Mouse (Mus musculus) midbrain, embryonic 12.5 days (tissue): ENCODE results near the gene Gm15127. TPM values are rescaled to one million over a fixed set of nuclear protein-coding genes. Genes with fewer than 3 reads are reported as not detected.
"Not testable (repeated sequence)": the region's sequence is repeated elsewhere in the genome, so short reads cannot be mapped to it uniquely, and the experiment has no call there.

Experiments used
- ATAC-seq: fragments of 200-750 bp; cut with Nextera tagmentation; 2 replicates; pipeline ENCODE4 v1.8.0; 2017; ENCODE audit warnings: low read depth, moderate TSS enrichment, moderate library complexity; ENCODE audit not compliant: low FRiP score
- H3K27ac ChIP-seq: fragments of 300-500 bp; sonication (generic); replicated peaks from 2 replicates; pipeline ENCODE4 v1.5.1; 2016; ENCODE audit warnings: mild to moderate bottlenecking
- H3K27me3 ChIP-seq: fragments of 300-500 bp; sonication (generic); 2 replicates; pipeline ENCODE4 v1.6.1; 2016; ENCODE audit warnings: mild to moderate bottlenecking
- H3K36me3 ChIP-seq: fragments of 300-500 bp; sonication (generic); 2 replicates; pipeline ENCODE4 v1.6.1; 2016
- H3K4me1 ChIP-seq: fragments of 300-500 bp; sonication (generic); 2 replicates; pipeline ENCODE4 v1.6.1; 2016
- H3K4me2 ChIP-seq: fragments of 300-500 bp; sonication (generic); replicated peaks from 2 replicates; pipeline ENCODE4 v1.6.1; 2016; ENCODE audit warnings: mild to moderate bottlenecking, moderate library complexity
- H3K4me3 ChIP-seq: fragments of 300-500 bp; sonication (generic); 2 replicates; pipeline ENCODE4 v1.5.1; 2016; ENCODE audit warnings: mild to moderate bottlenecking
- H3K9ac ChIP-seq: fragments of 300-500 bp; sonication (generic); replicated peaks from 2 replicates; pipeline ENCODE4 v1.6.1; 2016; ENCODE audit warnings: mild to moderate bottlenecking, moderate library complexity
- H3K9me3 ChIP-seq: fragments of 300-500 bp; sonication (generic); 2 replicates; pipeline ENCODE4 v1.6.1; 2016; ENCODE audit warnings: mild to moderate bottlenecking
- WGBS: fragments of 180-500 bp; shearing (Covaris S2); methylation state at CpG from one replicate; pipeline ENCODE4 v1.1.7; 2016; 5-methylcytosine and 5-hydroxymethylcytosine counted together
- polyA plus RNA-seq: library from polyadenylated mRNA; unstranded; fragments of >200 nt; fragmentation: Nextera tagmentation; extraction: Ambion mirVana; gene quantifications from 2 replicates; pipeline ENCODE4 v1.2.1, GENCODE M21; 2016

Gene Gm15127
- polyA plus RNA-seq, result not detected in 2 replicates

DNA sequence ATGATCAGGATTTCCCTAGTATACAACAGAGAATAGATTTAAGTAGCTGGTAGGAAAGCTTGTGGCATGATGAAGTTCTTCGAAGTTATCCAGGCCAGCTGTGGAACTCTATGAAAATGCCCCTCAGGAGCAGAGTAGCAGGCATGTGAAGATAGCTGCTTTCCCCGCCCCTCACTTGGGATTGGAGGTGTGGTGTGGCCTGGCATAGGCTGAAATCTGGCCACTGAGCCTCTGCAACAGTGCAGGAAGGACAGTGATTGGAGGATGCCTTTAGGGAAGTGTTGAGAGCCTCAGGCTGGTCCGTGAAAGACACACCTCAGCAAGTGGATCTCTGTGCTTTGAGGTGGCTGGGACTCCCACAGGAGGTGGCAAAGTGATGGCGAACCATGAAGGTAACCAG is at the start of gene Gm15127:
TSS of gene Gm15127 (plus strand) at position 301 of the 400 bp plus-strand sequence.
- not testable (repeated sequence) for ATAC-seq, H3K27ac ChIP-seq, H3K27me3 ChIP-seq, H3K4me1 ChIP-seq, H3K4me2 ChIP-seq, H3K9ac ChIP-seq, H3K9me3 ChIP-seq, H3K36me3 ChIP-seq, H3K4me3 ChIP-seq
- 85% methylated on average over 3 of the region's 4 CpGs for WGBS

DNA sequence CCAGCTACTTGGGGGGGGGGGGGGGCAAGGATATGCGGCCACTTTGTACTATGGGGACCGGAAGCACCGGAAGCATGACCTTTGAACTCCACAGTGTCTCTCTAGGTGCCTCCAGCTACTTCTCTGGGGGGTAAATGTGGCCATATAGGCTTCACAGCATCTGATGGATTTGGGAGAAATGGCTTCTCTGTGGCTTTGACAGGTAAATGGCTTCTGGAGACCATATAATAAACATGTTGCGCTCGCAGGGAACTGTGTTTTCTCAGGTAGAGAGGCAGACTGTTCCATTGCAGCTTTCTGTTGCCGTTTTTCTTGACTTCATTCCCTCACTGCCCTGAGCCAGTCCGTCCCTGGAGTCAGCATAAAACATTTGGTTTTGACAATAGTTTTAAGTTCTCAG is 48.3 kb upstream of the Gm15127 start, which contains the start of gene Gm8334:
TSS of gene Gm8334 (minus strand) at position 101 of the 400 bp plus-strand sequence.
- H3K4me3 ChIP-seq, H3K9ac ChIP-seq, ATAC-seq, H3K9me3 ChIP-seq, H3K4me1 ChIP-seq, H3K36me3 ChIP-seq, H3K27ac ChIP-seq, H3K4me2 ChIP-seq, H3K27me3 ChIP-seq: not testable (repeated sequence)
- WGBS, result 92% methylated on average over 4 of the region's 7 CpGs

DNA sequence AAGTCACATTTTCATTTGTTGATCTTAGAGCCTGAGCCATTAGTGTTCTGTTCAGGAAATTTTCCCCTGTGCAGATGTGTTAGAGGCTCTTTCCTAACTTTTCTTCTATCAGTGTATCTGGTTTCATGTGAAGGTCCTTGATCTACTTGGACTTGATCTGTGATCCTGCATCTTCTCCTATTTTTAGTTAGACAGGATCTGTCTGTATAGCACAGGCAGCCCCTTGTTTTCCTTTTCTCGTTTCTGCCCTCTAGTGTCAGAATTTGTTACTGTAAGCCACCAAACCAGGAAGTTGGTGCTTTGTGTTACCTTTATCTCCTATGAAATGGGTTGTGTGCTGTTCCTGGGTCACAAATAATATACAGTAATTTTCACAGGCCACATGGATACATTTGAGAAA is 12.9 kb downstream of the Gm15127 start:
- ATAC-seq, H3K27me3 ChIP-seq, H3K27ac ChIP-seq, H3K9ac ChIP-seq, H3K36me3 ChIP-seq, H3K9me3 ChIP-seq, H3K4me1 ChIP-seq, H3K4me3 ChIP-seq, H3K4me2 ChIP-seq: not testable (repeated sequence)
- 22% methylated on average over 1 of the region's 1 CpGs for WGBS

Other genes starting within 250 kb of the Gm15127 start
- not detected in 2 replicates for gene Gm15114, start 174.6 kb upstream of the Gm15127 start, polyA plus RNA-seq
- not detected in 2 replicates for gene Gm8334, start 48.4 kb upstream of the Gm15127 start, polyA plus RNA-seq
- not detected in 2 replicates for gene Luzp4, start 194.0 kb downstream of the Gm15127 start, polyA plus RNA-seq